Mouse (Mus musculus) limb, embryonic 11.5 days (tissue): ENCODE results near the gene Neb. TPM values are rescaled to one million over a fixed set of nuclear protein-coding genes. Genes with fewer than 3 reads are reported as not detected.
A peak's percentile ranks its signal among the peaks of the same experiment; 100 is the strongest.

Source experiments
- ATAC-seq: fragments of 200-750 bp; cut with Nextera tagmentation; 2 replicates; pipeline ENCODE4 v1.8.0; 2017; ENCODE audit warnings: low read depth; ENCODE audit not compliant: insufficient number of reproducible peaks, low FRiP score, low TSS enrichment
- DNase-seq: peaks from one replicate; pipeline ENCODE4 v3.0.0-alpha.2; 2015; ENCODE audit warnings: low spot score
- H3K27ac ChIP-seq: fragments of 300-500 bp; sonication (generic); replicated peaks from 2 replicates; pipeline ENCODE4 v1.5.1; 2014; ENCODE audit warnings: low read depth, mild to moderate bottlenecking, low read length
- H3K27me3 ChIP-seq: fragments of 300-500 bp; sonication (generic); 2 replicates; pipeline ENCODE4 v1.6.1; 2014; ENCODE audit warnings: mild to moderate bottlenecking, low read length, mixed read lengths; ENCODE audit not compliant: control insufficient read depth, insufficient read depth
- H3K36me3 ChIP-seq: fragments of 300-500 bp; sonication (generic); 2 replicates; pipeline ENCODE4 v1.6.1; 2014; ENCODE audit warnings: mild to moderate bottlenecking, low read length, moderate library complexity, mixed read lengths; ENCODE audit not compliant: control insufficient read depth, insufficient read depth
- H3K4me1 ChIP-seq: fragments of 300-500 bp; sonication (generic); 2 replicates; pipeline ENCODE4 v1.6.1; 2014; ENCODE audit warnings: low read length, mixed read lengths; ENCODE audit not compliant: control insufficient read depth, insufficient read depth
- H3K4me2 ChIP-seq: fragments of 300-500 bp; sonication (generic); 2 replicates; pipeline ENCODE4 v1.6.1; 2014; ENCODE audit warnings: low read depth, mild to moderate bottlenecking, moderate library complexity; ENCODE audit not compliant: severe bottlenecking
- H3K4me3 ChIP-seq: fragments of 300-500 bp; sonication (generic); 2 replicates; pipeline ENCODE4 v1.5.1; 2014; ENCODE audit warnings: low read depth, low read length
- H3K9ac ChIP-seq: fragments of 300-500 bp; sonication (generic); 2 replicates; pipeline ENCODE4 v1.6.1; 2014; ENCODE audit warnings: mild to moderate bottlenecking, low read length
- H3K9me3 ChIP-seq: fragments of 300-500 bp; sonication (generic); 2 replicates; pipeline ENCODE4 v1.6.1; 2016; ENCODE audit warnings: low read length; ENCODE audit not compliant: control insufficient read depth
- WGBS: fragments of 180-500 bp; shearing (Covaris S2); extraction: QIAGEN DNeasy Blood & Tissue Kit; methylation state at CpG from one replicate; pipeline ENCODE4 v1.1.7; 2014; 5-methylcytosine and 5-hydroxymethylcytosine counted together
- polyA plus RNA-seq: library from polyadenylated mRNA; unstranded; fragments of >200 nt; fragmentation: Nextera tagmentation; extraction: Ambion mirVana; gene quantifications from 2 replicates; pipeline ENCODE4 v1.2.1, GENCODE M21; 2014

Neb gene
- polyA plus RNA-seq, 1 experiment from 2014 or later = 8.1 TPM

- no peaks in the 10 kb centered on the region for H3K9me3 ChIP-seq
- no peak for ATAC-seq
- no peak overlapping the region for H3K4me3 ChIP-seq
- no peak overlapping the region for H3K4me2 ChIP-seq
- DNase-seq = no peak
- no peaks in the 10 kb centered on the region for H3K27me3 ChIP-seq
- H3K9ac ChIP-seq = no peak overlapping the region
- H3K36me3 ChIP-seq = no peaks in the 10 kb centered on the region
- peaks cover 6% of the 10 kb centered on the region; the same call in 1 of the 2 replicates for H3K4me1 ChIP-seq
- H3K27ac ChIP-seq = no peak overlapping the region
- WGBS = 48% methylated on average over 1 of the region's 1 CpGs
Observed at GRCm38 (mm10) chr2:52272146-52272545, 106.1 kb downstream of the Neb start.

- no peaks in the 10 kb centered on the region for H3K9me3 ChIP-seq
- no peak overlapping the region for H3K4me3 ChIP-seq
- DNase-seq (no peak), ATAC-seq (no peak)
- peaks cover 6% of the 10 kb centered on the region; the same call in 1 of the 2 replicates for H3K4me1 ChIP-seq
- 93% methylated on average over 8 of the region's 8 CpGs for WGBS
- H3K36me3 ChIP-seq = no peaks in the 10 kb centered on the region
- no peaks in the 10 kb centered on the region for H3K27me3 ChIP-seq
- no peak overlapping the region for H3K9ac ChIP-seq
- no peak overlapping the region for H3K27ac ChIP-seq
- no peak overlapping the region for H3K4me2 ChIP-seq
Observed at GRCm38 (mm10) chr2:52270911-52271310, 107.4 kb downstream of the Neb start.

- ATAC-seq (no peak), DNase-seq (peak; percentile 40)
- WGBS = 59% methylated on average over 2 of the region's 2 CpGs
- Histone ChIP-seq H3K4me1 (no peaks in the 10 kb centered on the region), H3K4me2 (no peak overlapping the region), H3K9me3 (no peaks in the 10 kb centered on the region), H3K4me3 (no peak overlapping the region), H3K27ac (no peak overlapping the region), H3K27me3 (no peaks in the 10 kb centered on the region), H3K36me3 (no peaks in the 10 kb centered on the region), H3K9ac (no peak overlapping the region)
Observed at GRCm38 (mm10) chr2:52262149-52262548, 116.1 kb downstream of the Neb start.

GRCm38 (mm10) chr2:52252037-52252436 lies 126.2 kb downstream of the Neb start:
- WGBS = 77% methylated on average over 1 of the region's 1 CpGs
- Histone ChIP-seq H3K9me3 (no peaks in the 10 kb centered on the region), H3K4me2 (no peak overlapping the region), H3K4me3 (no peak overlapping the region), H3K9ac (no peak overlapping the region), H3K36me3 (no peaks in the 10 kb centered on the region), H3K27me3 (no peaks in the 10 kb centered on the region), H3K27ac (no peak overlapping the region), H3K4me1 (no peaks in the 10 kb centered on the region)
- ATAC-seq (no peak), DNase-seq (no peak)

- 71% methylated on average over 9 of the region's 9 CpGs for WGBS
- Histone ChIP-seq H3K9ac (no peak overlapping the region), H3K4me3 (no peak overlapping the region), H3K4me2 (no peak overlapping the region), H3K9me3 (no peaks in the 10 kb centered on the region), H3K4me1 (no peaks in the 10 kb centered on the region), H3K36me3 (no peaks in the 10 kb centered on the region), H3K27ac (no peak overlapping the region), H3K27me3 (no peaks in the 10 kb centered on the region)
- DNase-seq (no peak), ATAC-seq (no peak)
Observed at GRCm38 (mm10) chr2:52248316-52248826, 129.9 kb downstream of the Neb start.

GRCm38 (mm10) chr2:52245091-52245490 lies 133.2 kb downstream of the Neb start:
- no peak for DNase-seq
- Histone ChIP-seq H3K9me3 (no peaks in the 10 kb centered on the region), H3K4me1 (no peaks in the 10 kb centered on the region), H3K4me2 (no peak overlapping the region), H3K4me3 (no peak overlapping the region), H3K36me3 (no peaks in the 10 kb centered on the region), H3K9ac (no peak overlapping the region), H3K27me3 (no peaks in the 10 kb centered on the region), H3K27ac (no peak overlapping the region)
- WGBS = 86% methylated on average over 5 of the region's 5 CpGs
- no peak for ATAC-seq

GRCm38 (mm10) chr2:52242691-52243090 lies 135.6 kb downstream of the Neb start:
- ATAC-seq (no peak), DNase-seq (no peak)
- Histone ChIP-seq H3K4me2 (no peak overlapping the region), H3K4me3 (no peak overlapping the region), H3K27me3 (no peaks in the 10 kb centered on the region), H3K9ac (no peak overlapping the region), H3K9me3 (no peaks in the 10 kb centered on the region), H3K27ac (no peak overlapping the region), H3K36me3 (no peaks in the 10 kb centered on the region), H3K4me1 (no peaks in the 10 kb centered on the region)
- 89% methylated on average over 1 of the region's 1 CpGs for WGBS

- DNase-seq = no peak
- H3K4me2 ChIP-seq = no peak overlapping the region
- H3K9ac ChIP-seq = no peak overlapping the region
- WGBS = 43% methylated on average over 5 of the region's 5 CpGs
- H3K9me3 ChIP-seq = no peaks in the 10 kb centered on the region
- H3K27me3 ChIP-seq = no peaks in the 10 kb centered on the region
- H3K36me3 ChIP-seq = no peaks in the 10 kb centered on the region
- no peak overlapping the region for H3K27ac ChIP-seq
- no peak for ATAC-seq
- H3K4me3 ChIP-seq = no peak overlapping the region
- H3K4me1 ChIP-seq = no peaks in the 10 kb centered on the region
Observed at GRCm38 (mm10) chr2:52237892-52238291, 140.4 kb downstream of the Neb start.

- DNase-seq (no peak), ATAC-seq (no peak)
- no peaks in the 10 kb centered on the region for H3K4me1 ChIP-seq
- H3K27me3 ChIP-seq = no peaks in the 10 kb centered on the region
- no peak overlapping the region for H3K4me3 ChIP-seq
- 64% methylated on average over 3 of the region's 3 CpGs for WGBS
- H3K9me3 ChIP-seq = no peaks in the 10 kb centered on the region
- no peak overlapping the region for H3K27ac ChIP-seq
- no peak overlapping the region for H3K9ac ChIP-seq
- no peaks in the 10 kb centered on the region for H3K36me3 ChIP-seq
- H3K4me2 ChIP-seq = no peak overlapping the region
Observed at GRCm38 (mm10) chr2:52227584-52227983, 150.7 kb downstream of the Neb start.
